In the genomic region with DNA sequence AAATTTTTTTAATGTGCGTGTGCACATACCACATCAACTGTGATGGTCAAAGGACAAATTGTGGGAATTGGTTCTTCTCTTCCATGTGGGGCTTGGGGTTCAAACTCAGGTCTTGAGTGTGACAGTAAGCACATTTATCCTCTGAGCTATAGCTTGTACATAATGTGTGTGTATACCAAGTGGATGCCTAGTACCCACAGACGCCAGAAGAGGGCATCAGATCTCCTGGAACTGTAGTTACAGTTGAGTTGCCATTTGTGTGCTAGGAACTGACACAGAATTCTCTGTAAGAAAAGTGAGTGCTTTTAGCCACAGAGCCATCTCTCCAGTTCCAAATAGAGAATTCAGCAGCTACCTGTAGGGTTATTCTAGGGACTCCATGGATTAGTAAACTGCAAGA, we compare ENCODE assay signal across 19 mouse cellular contexts. TPM values are rescaled to one million over a fixed set of nuclear protein-coding genes. Genes with fewer than 3 reads are reported as not detected.
DNase-seq lines count a peak whose midpoint lies in the region; ATAC-seq and TF ChIP-seq lines count a peak whose summit lies in the region.
"Had no signal": no experiment of that assay in that cellular context is flagged by ENCODE, and none has a peak within 500 bp of the region (broad histone marks: within the 10 kb centered on the region; RNA-seq: fewer than 3 reads in every experiment).

No protein-coding gene starts in this region.

- H3K4me3 ChIP-seq in kidney, postnatal 0 days (replicated peaks; ENCODE audit: low read depth, low read length): no peak overlapping the region
- H3K4me3 ChIP-seq: heart, embryonic 13.5 days; hindbrain, embryonic 10.5 days; lung, embryonic 15.5 days had no signal

- H3K27me3 ChIP-seq in kidney, postnatal 0 days (ENCODE audit: insufficient read depth, low read length): no peaks in the 10 kb centered on the region
- H3K27me3 ChIP-seq: heart, embryonic 13.5 days; lung, embryonic 15.5 days had no signal

- no peaks in the 10 kb centered on the region for H3K9me3 ChIP-seq in kidney, postnatal 0 days (replicated peaks; ENCODE audit: low read length)
- H3K9me3 ChIP-seq: G1E; heart, embryonic 13.5 days; hindbrain, embryonic 10.5 days; lung, embryonic 15.5 days had no signal

- 91% methylated on average over 2 of the region's 2 CpGs for WGBS in kidney, postnatal 0 days

- no peak for DNase-seq in kidney, postnatal 0 days (ENCODE audit: low spot score)
- DNase-seq in kidney, adult 18-20 months: no peak
- peak; percentile 11 for DNase-seq in thymus, postnatal 25 days
- no peak for DNase-seq in thymus, postnatal 0 days (ENCODE audit: low spot score)
- no peak for DNase-seq in urinary bladder, postnatal 10 days (ENCODE audit: low spot score)
- DNase-seq in frontal cortex, postnatal 10 days (ENCODE audit: low spot score in 2 of 2): no peak
- DNase-seq: forebrain, postnatal 0 days; gastrocnemius, postnatal 36 days; kidney, adult 11 months; layer of hippocampus, postnatal 36 days; right cerebral cortex, postnatal 25 days had no signal

- no peak overlapping the region for H3K27ac ChIP-seq in kidney, postnatal 0 days
- H3K27ac ChIP-seq: heart, embryonic 13.5 days; hindbrain, embryonic 10.5 days; lung, embryonic 15.5 days had no signal

- H3K9ac ChIP-seq in kidney, postnatal 0 days (ENCODE audit: low read depth, low read length): no peak overlapping the region
- H3K9ac ChIP-seq: forebrain, postnatal 0 days; heart, embryonic 13.5 days; lung, embryonic 15.5 days had no signal

- ATAC-seq in kidney, postnatal 0 days (replicated peaks; ENCODE audit: low FRiP score, low read depth): no peak
- peak; percentile 49; the same call in 1 of the 2 replicates for ATAC-seq in erythroblast, adult 5-6 weeks (replicated peaks; ENCODE audit: low FRiP score, poor library complexity, severe bottlenecking)
- ATAC-seq: activated CD4-positive, CD25-positive, alpha-beta regulatory T cell, adult 4 months; forebrain, postnatal 0 days had no signal

- H3K36me3 ChIP-seq in kidney, postnatal 0 days (ENCODE audit: insufficient read depth, low read length): peaks cover 48% of the 10 kb centered on the region

- H3K4me1 ChIP-seq in kidney, postnatal 0 days (replicated peaks; ENCODE audit: insufficient read depth, low read length): no peaks in the 10 kb centered on the region
- H3K4me1 ChIP-seq: heart, embryonic 13.5 days; hindbrain, embryonic 10.5 days; lung, embryonic 15.5 days had no signal

- no peak overlapping the region for H3K4me2 ChIP-seq in kidney, postnatal 0 days (ENCODE audit: low read length)
- H3K4me2 ChIP-seq: heart, embryonic 13.5 days; lung, embryonic 15.5 days had no signal

- TF ChIP-seq CTCF in kidney, postnatal 0 days (IDR thresholded peaks at IDR 0.05; ENCODE audit: low read depth): peak; percentile 24; the same call in 1 of the 2 replicates

RNA-seq across cellular contexts. Expression of a gene that starts 26.3 kb away (rescaled TPM):
- not detected in 2 replicates for polyA plus RNA-seq in kidney, postnatal 0 days (2015; fragmentation: Nextera tagmentation; extraction: Ambion mirVana)
- polyA plus RNA-seq in thymus, postnatal 0 days (2015; fragmentation: Nextera tagmentation; extraction: Ambion mirVana): not detected in 2 replicates
- total RNA-seq in erythroblast, adult 5-6 weeks (2015; ENCODE audit: low replicate concordance): not detected in 2 replicates
- not detected in 2 replicates for total RNA-seq in erythroblast, adult 5-6 weeks (2017; ENCODE audit: low replicate concordance)
- total RNA-seq: adrenal gland, postnatal 4 days; forebrain, postnatal 0 days; G1E; gastrocnemius, postnatal 36 days; layer of hippocampus, postnatal 36 days had no signal
- polyA plus RNA-seq: activated CD4-positive, CD25-positive, alpha-beta regulatory T cell, adult 4 months; forebrain, postnatal 0 days; G1E; heart, embryonic 13.5 days; hindbrain, embryonic 10.5 days; limb, embryonic 11.5 days; lung, embryonic 15.5 days had no signal

RNA-seq across cellular contexts. Expression of a gene that starts 44.8 kb away (rescaled TPM):
- 18.8 and 19.8 TPM in 2 replicates for polyA plus RNA-seq in kidney, postnatal 0 days (2015; fragmentation: Nextera tagmentation; extraction: Ambion mirVana)
- 17.6 and 24.6 TPM in 2 replicates for polyA plus RNA-seq in thymus, postnatal 0 days (2015; fragmentation: Nextera tagmentation; extraction: Ambion mirVana)
- total RNA-seq in erythroblast, adult 5-6 weeks (2015; ENCODE audit: low replicate concordance): 11.1 and 14.6 TPM in 2 replicates
- total RNA-seq in erythroblast, adult 5-6 weeks (2017; ENCODE audit: low replicate concordance): 7.4 and 10.5 TPM in 2 replicates

RNA-seq across cellular contexts. Expression of a gene that starts 44.9 kb away (rescaled TPM):
- polyA plus RNA-seq in kidney, postnatal 0 days (2015; fragmentation: Nextera tagmentation; extraction: Ambion mirVana): 26.3 and 28.4 TPM in 2 replicates
- polyA plus RNA-seq in thymus, postnatal 0 days (2015; fragmentation: Nextera tagmentation; extraction: Ambion mirVana): 20.5 and 21.5 TPM in 2 replicates
- total RNA-seq in erythroblast, adult 5-6 weeks (2015; ENCODE audit: low replicate concordance): 0.58 TPM in 1 of 2 replicates, not detected in the other
- total RNA-seq in erythroblast, adult 5-6 weeks (2017; ENCODE audit: low replicate concordance): 2.4 TPM in 2 replicates

RNA-seq across cellular contexts. Expression of a gene that starts 58.9 kb away (rescaled TPM):
- polyA plus RNA-seq in kidney, postnatal 0 days (2015; fragmentation: Nextera tagmentation; extraction: Ambion mirVana): 19.1 and 19.8 TPM in 2 replicates
- polyA plus RNA-seq in thymus, postnatal 0 days (2015; fragmentation: Nextera tagmentation; extraction: Ambion mirVana): 44.8 and 56.1 TPM in 2 replicates
- total RNA-seq in erythroblast, adult 5-6 weeks (2015; ENCODE audit: low replicate concordance): 1.9 and 9.0 TPM in 2 replicates
- total RNA-seq in erythroblast, adult 5-6 weeks (2017; ENCODE audit: low replicate concordance): 6.5 and 13.9 TPM in 2 replicates
